Mouse (Mus musculus) olfactory bulb, adult 2 months (tissue): ENCODE data around the gene Slc47a1. TPM values are rescaled to one million over a fixed set of nuclear protein-coding genes. Genes with fewer than 3 reads are reported as not detected.

Experiments
- H3K27ac ChIP-seq: fragments of 200-500 bp; 2 replicates; pipeline ENCODE4 v1.5.1; 2012; ENCODE audit warnings: low read depth, low read length; ENCODE audit not compliant: insufficient read depth
- H3K4me1 ChIP-seq: fragments of 200-500 bp; 2 replicates; pipeline ENCODE4 v1.6.1; 2012; ENCODE audit warnings: low read length; ENCODE audit not compliant: control insufficient read depth, insufficient read depth
- H3K4me3 ChIP-seq: fragments of 200-500 bp; 2 replicates; pipeline ENCODE4 v1.5.1; 2012; ENCODE audit warnings: mild to moderate bottlenecking, low read depth, low read length, moderate library complexity; ENCODE audit not compliant: insufficient read depth
- CTCF ChIP-seq: fragments of 200-500 bp; IDR thresholded peaks from 2 replicates; pipeline ENCODE4 v1.5.1; 2012; ENCODE audit warnings: low read depth, mild to moderate bottlenecking, low read length, moderate library complexity; ENCODE audit not compliant: insufficient read depth
- POLR2A ChIP-seq: fragments of 200-500 bp; IDR thresholded peaks from 2 replicates; pipeline ENCODE4 v1.6.1; 2012; ENCODE audit warnings: mild to moderate bottlenecking, low read depth, low read length, moderate library complexity; ENCODE audit not compliant: insufficient read depth
- WGBS: fragments of 180-500 bp; shearing (Covaris S2); methylation state at CpG from one replicate; pipeline ENCODE4 v1.1.7; 2018; 5-methylcytosine and 5-hydroxymethylcytosine counted together
- polyA plus RNA-seq: library from polyadenylated mRNA; stranded (reverse); fragments of >200 nt; gene quantifications from 2 replicates; pipeline ENCODE4 v1.2.4, GENCODE M21; 2012; ENCODE audit warnings: low replicate concordance; ENCODE audit not compliant: missing spikeins, insufficient read depth, insufficient read length

Gene Slc47a1
- polyA plus RNA-seq, 1 experiment = not detected

- H3K4me1 ChIP-seq = peaks cover 7% of the 10 kb centered on the region
- WGBS = 94% methylated on average over 4 of the region's 4 CpGs
- TF ChIP-seq POLR2A (no peak), CTCF (no peak)
- H3K4me3 ChIP-seq = no peak overlapping the region
- H3K27ac ChIP-seq = no peak overlapping the region
Measured at GRCm38 (mm10) chr11:61341233-61341632, 36.9 kb downstream of the Slc47a1 start.

DNA sequence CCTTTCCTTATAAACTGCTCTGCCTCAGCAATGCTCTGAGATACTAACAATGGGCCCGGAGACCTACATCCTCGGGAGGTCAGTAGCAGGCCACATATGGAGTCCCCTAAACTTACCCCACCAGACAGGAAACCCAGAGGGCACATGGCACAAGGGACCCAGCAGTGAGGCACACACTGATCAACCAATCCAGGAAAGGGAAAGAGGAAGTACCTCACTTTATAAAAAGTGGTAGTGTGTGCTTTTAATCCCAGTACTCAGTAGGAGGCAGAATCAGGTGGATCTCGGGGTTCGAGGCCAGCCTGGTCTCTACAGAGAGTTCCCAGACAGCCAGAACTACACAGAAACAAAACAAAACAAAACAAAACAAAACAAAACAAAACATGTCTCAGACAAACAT is 37.8 kb downstream of the Slc47a1 start:
- no peak overlapping the region for H3K27ac ChIP-seq
- H3K4me1 ChIP-seq = peaks cover 7% of the 10 kb centered on the region
- TF ChIP-seq CTCF (no peak), POLR2A (no peak)
- 92% methylated on average over 4 of the region's 4 CpGs for WGBS
- H3K4me3 ChIP-seq = no peak overlapping the region

DNA sequence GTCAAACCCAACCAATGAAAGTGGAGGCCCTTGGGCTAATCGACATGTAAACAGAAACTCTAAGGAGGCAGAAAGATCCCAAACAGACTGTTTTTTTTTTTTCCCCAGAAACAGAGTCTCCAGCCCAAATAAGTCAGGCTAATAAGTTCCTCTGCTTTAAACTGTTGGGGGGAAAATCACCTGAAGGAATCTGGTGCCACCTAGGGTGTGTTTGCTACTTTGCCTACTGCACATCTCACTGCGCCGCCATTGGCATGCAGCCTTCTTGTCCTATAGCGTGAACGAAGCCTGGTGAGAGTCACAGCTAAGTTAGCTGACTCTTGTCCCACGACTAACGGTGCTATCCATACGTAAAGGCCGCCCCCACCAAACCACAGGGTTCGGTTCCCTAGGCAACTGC is 40.6 kb downstream of the Slc47a1 start:
- peaks cover 4% of the 10 kb centered on the region for H3K4me1 ChIP-seq
- TF ChIP-seq POLR2A = no peak
- no peak for TF ChIP-seq CTCF
- WGBS = 80% methylated on average over 10 of the region's 10 CpGs

DNA sequence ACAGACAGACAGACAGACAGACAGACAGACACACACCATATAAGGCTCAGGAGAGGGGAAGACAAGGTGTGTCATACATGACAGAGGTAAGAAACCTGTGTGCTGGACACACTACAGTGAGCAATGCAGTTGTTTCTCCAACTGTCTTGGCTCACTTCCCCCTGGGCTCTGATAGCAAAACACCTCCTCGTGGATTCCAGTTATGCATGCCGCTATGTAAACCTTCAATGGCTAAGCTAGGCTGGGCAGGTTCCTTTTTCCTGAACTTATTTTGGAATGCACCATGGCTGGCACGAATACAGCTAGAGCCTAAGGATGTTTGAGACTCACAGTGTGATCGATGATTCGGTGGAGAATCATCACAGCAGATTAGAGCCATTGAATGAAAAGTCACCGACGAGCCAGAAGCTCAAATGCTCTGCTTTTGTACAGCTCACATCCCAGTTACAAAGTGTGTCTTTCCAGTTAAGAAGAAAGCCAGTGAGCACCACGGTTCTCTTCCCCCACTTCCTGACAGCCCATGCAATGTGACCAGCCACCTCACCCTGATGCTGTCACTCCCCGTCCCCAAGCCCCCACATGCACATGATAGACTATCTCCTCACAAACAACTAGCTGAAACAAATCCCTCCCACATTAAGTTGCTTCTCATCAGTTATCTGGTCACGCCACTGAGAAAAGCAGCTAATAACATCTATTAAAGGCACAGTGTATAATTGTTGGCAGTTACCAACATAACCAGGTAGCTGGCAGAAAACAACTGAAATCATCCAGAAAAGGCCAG is 57.0 kb downstream of the Slc47a1 start:
- 53% methylated on average over 10 of the region's 10 CpGs for WGBS

More for the DNA sequence above, 40.6 kb downstream of the Slc47a1 start:
- H3K27ac ChIP-seq = no peak overlapping the region
- no peak overlapping the region for H3K4me3 ChIP-seq

DNA sequence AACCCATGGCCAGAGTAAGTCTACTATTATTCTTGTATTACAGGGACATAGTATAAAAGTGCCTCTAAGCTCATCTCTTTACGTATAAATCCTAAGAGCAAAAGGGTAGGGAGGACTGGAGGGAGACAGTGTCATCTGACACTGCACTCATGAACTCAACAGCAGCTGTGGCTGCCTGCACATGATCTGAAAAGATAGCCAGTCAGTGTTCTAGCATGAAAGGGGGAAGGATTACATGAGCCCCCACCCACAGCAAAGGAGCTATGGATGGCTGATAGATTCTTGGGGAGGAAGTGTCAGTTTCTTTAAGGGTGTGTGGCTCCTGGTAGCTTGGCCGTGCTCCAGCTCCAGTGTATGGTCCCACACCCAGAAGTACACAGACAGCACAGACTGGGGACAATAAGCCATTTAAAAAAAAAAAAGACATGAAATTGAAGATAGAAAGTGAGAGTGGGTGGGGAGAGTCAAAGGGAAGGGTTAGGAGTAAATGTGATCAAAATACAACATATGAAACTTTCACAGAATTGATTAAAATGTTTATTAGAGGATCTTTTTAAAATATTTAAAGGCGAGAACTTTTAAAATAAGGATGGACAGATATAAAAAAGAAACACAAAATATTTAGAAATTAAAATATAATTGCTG is 58.1 kb downstream of the Slc47a1 start:
- no peak overlapping the region for H3K4me3 ChIP-seq
- TF ChIP-seq CTCF (no peak), POLR2A (no peak)
- H3K27ac ChIP-seq = no peak overlapping the region
- WGBS = 82% methylated on average over 3 of the region's 3 CpGs
- no peaks in the 10 kb centered on the region for H3K4me1 ChIP-seq

More for the DNA sequence above, 57.0 kb downstream of the Slc47a1 start:
- no peak overlapping the region for H3K27ac ChIP-seq
- H3K4me3 ChIP-seq = no peak overlapping the region
- TF ChIP-seq CTCF (no peak), POLR2A (no peak)
- no peaks in the 10 kb centered on the region for H3K4me1 ChIP-seq

DNA sequence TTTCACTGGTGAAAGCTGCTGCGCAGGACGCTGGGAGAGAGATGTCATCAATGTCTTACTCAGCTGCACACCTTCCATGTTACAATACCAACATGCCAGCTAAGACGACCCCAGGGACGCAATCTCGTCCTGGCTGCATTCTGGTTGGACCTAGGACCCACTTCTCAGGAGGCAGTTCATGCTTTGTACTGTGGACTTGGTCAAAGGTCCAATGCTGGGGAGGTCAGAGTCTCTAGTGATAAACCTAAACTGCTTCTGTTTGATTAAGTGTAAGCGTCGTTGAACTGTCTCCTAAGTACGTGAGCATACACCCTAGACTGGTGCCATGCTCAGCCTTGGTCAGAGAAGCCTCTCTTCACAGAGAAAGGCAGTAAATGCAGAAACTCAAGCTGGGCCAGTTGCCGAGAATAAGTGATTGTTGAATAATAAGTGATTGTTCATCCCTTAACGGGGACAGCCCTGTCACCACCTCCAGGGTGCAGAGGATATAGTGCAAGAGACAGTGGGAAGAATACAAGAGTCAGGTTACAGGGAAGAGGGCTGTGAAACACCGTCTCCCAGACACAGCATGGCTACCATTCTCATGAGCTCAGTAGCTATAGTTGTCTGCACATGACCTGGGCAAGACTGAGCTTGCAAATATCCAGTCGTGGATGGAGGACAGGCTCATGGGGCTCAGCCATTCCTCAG is 58.8 kb downstream of the Slc47a1 start:
- Histone ChIP-seq H3K27ac (no peak overlapping the region), H3K4me3 (no peak overlapping the region), H3K4me1 (no peaks in the 10 kb centered on the region)
- 75% methylated on average over 12 of the region's 12 CpGs for WGBS
- no peak for TF ChIP-seq POLR2A
- TF ChIP-seq CTCF = no peak

DNA sequence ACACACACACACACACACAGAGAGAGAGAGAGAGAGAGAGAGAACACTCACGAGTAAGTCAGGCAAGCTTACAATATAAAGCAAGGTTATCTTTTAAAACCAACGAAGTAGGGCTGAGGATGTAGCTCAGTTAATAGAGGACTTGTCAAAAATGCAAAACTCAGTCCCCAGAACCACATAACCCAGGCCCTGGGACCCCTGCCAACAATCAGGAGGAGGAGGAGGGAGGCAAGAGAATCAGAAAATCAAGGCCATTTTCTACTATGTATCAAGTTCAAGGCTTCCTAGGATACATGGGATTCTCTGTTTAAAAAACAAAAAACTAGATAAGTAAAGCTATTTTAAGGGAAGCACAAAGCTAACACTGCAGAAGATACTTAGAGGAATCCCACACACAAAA is 61.3 kb downstream of the Slc47a1 start:
- no peak for TF ChIP-seq POLR2A
- TF ChIP-seq CTCF = no peak
- peaks cover 8% of the 10 kb centered on the region for H3K4me1 ChIP-seq
- WGBS = 47% methylated on average over 2 of the region's 2 CpGs
- no peak overlapping the region for H3K27ac ChIP-seq
- H3K4me3 ChIP-seq = no peak overlapping the region

DNA sequence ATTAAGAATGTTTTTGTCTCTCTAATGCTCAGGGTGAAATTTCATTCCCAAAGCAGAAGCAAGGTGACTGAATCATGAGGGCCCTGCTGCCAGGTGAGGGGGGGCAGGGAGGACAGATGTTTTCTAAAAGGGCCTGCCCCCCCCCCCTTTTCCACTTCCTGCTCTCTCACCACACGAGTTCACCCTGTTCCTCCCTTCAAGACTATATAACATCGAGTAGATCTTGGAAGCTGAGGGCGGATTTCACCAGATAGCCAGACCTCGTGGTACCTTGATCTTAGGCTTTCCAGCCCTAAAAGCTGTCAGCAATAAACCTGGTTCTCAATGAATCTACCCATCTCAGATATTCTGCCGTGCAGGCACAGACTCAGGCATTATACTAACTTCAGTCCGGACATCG is 67.8 kb downstream of the Slc47a1 start:
- Histone ChIP-seq H3K4me3 (no peak overlapping the region), H3K27ac (no peak overlapping the region), H3K4me1 (peaks cover 13% of the 10 kb centered on the region)
- TF ChIP-seq POLR2A = no peak
- TF ChIP-seq CTCF = no peak
- 81% methylated on average over 7 of the region's 7 CpGs for WGBS

DNA sequence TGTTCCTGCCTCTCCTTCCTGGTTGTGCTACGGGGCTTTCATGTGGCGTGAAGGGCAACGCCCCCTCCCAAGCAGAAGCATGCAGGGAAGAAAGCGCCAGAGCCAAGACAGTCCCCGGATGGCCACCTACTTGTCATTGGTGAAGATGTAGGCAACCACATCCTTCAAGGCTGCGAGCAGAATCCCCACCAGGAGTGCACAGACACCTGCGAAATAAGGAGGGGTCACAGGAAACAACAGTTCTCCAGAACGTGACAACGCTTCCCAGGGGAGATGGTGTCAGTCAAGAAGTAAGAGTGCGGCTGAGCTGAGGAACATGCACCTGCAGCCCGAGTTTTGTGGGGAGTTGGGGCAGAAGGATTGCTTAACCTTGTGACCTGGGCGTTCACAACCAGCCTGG is 68.3 kb downstream of the Slc47a1 start:
- Histone ChIP-seq H3K27ac (no peak overlapping the region), H3K4me1 (peaks cover 13% of the 10 kb centered on the region), H3K4me3 (no peak overlapping the region)
- TF ChIP-seq POLR2A = no peak
- no peak for TF ChIP-seq CTCF
- 79% methylated on average over 12 of the region's 12 CpGs for WGBS
